In the genomic region with DNA sequence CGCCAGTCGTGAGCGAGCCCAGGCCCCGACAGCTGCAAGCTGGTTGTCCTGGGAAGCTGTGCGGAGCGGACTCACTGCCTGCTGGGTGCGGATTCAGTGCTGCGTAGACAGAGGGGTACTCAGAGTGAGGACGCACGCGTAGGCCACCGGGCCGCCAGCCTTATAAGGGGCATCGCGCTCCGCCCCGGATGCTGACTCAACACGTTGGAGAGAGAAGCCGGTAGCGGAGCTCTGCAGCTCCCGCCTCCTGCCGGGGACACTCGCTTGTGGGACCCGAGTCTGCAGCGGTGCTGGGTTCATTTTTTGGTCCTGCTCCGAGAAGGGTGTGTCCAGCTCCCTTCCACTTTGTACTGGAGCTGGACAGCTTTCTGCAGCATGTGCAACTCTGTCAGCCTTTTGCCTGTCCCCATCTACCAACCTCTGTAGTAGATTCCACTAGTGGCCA, we compare ENCODE assay signal across 8 mouse cellular contexts. TPM values are rescaled to one million over a fixed set of nuclear protein-coding genes. Genes with fewer than 3 reads are reported as not detected.
DNase-seq lines count a peak whose midpoint lies in the region; ATAC-seq and TF ChIP-seq lines count a peak whose summit lies in the region.

TSS of gene Gstp1 (minus strand) at position 198 of the 445 bp plus-strand sequence.

- TF ChIP-seq POLR2A in bone marrow macrophage, adult 2 months (IDR thresholded peaks at IDR 0.05; ENCODE audit: borderline replicate concordance, low read depth, low read length): no peak
- TF ChIP-seq POLR2A in embryonic fibroblast, embryonic 13.5 days (IDR thresholded peaks at IDR 0.05; ENCODE audit: low read depth, low read length): peak; percentile 98
- peak; percentile 77 for TF ChIP-seq POLR2A in spleen, adult 2 months (IDR thresholded peaks at IDR 0.05; ENCODE audit: low read depth, low read length)

- no peaks in the 10 kb centered on the region for H3K27me3 ChIP-seq in limb, embryonic 13.5 days
- H3K27me3 ChIP-seq in midbrain, embryonic 15.5 days (replicated peaks): no peaks in the 10 kb centered on the region
- no peaks in the 10 kb centered on the region for H3K27me3 ChIP-seq in spleen, adult 2 months (ENCODE audit: control insufficient read depth, insufficient read depth, low read length)

- H3K4me3 ChIP-seq in bone marrow macrophage, adult 2 months (ENCODE audit: insufficient read depth, low read length): peak within 1 kb of the TSS; percentile 83
- peak within 1 kb of the TSS; percentile 73 for H3K4me3 ChIP-seq in embryonic fibroblast, embryonic 13.5 days (ENCODE audit: insufficient read depth, low read length)
- H3K4me3 ChIP-seq in limb, embryonic 13.5 days: peak within 1 kb of the TSS; percentile 62
- peak within 1 kb of the TSS; percentile 53 for H3K4me3 ChIP-seq in midbrain, embryonic 15.5 days
- H3K4me3 ChIP-seq in spleen, adult 2 months (ENCODE audit: extremely low read depth, insufficient read depth, insufficient read length): peak within 1 kb of the TSS; percentile 97

- peak; percentile 92 for DNase-seq in A20 (ENCODE audit: low read depth, low spot score)
- peak; percentile 92 for DNase-seq in heart, adult 9 months (ENCODE audit: low spot score in 2 of 2)
- peak; percentile 91 for DNase-seq in kidney, adult 9 months
- peak; percentile 55 to 86 for DNase-seq in spleen, adult 2 months (ENCODE audit: low read depth in 1 of 2, low spot score in 2 of 2)

- H3K9ac ChIP-seq in limb, embryonic 13.5 days: peak within 1 kb of the TSS; percentile 80
- peak within 1 kb of the TSS; percentile 60 for H3K9ac ChIP-seq in midbrain, embryonic 15.5 days

- H3K27ac ChIP-seq in bone marrow macrophage, adult 2 months (ENCODE audit: insufficient read depth, low read depth, low read length): no peak within 1 kb of the TSS
- peak within 1 kb of the TSS; percentile 49; the same call in 1 of the 2 replicates for H3K27ac ChIP-seq in embryonic fibroblast, embryonic 13.5 days (ENCODE audit: insufficient read depth, low read length)
- peak within 1 kb of the TSS; percentile 83 for H3K27ac ChIP-seq in limb, embryonic 13.5 days
- peak within 1 kb of the TSS; percentile 67 for H3K27ac ChIP-seq in midbrain, embryonic 15.5 days
- peak within 1 kb of the TSS; percentile 73 for H3K27ac ChIP-seq in spleen, adult 2 months (ENCODE audit: insufficient read depth, low read length)

- peak; percentile 91 for ATAC-seq in limb, embryonic 13.5 days (ENCODE audit: low FRiP score, low read depth)
- peak; percentile 90 for ATAC-seq in midbrain, embryonic 15.5 days (replicated peaks)

- H3K4me1 ChIP-seq in bone marrow macrophage, adult 2 months (ENCODE audit: control insufficient read depth, insufficient read depth, low read length): peaks cover 9% of the 10 kb centered on the region
- no peaks in the 10 kb centered on the region for H3K4me1 ChIP-seq in embryonic fibroblast, embryonic 13.5 days (ENCODE audit: control insufficient read depth, insufficient read depth, low read length)
- peaks cover 16% of the 10 kb centered on the region for H3K4me1 ChIP-seq in limb, embryonic 13.5 days
- H3K4me1 ChIP-seq in midbrain, embryonic 15.5 days: peaks cover 20% of the 10 kb centered on the region
- no peaks in the 10 kb centered on the region; the same call in 1 of the 2 replicates for H3K4me1 ChIP-seq in spleen, adult 2 months (ENCODE audit: control insufficient read depth, insufficient read depth, insufficient read length)

- H3K4me2 ChIP-seq in limb, embryonic 13.5 days (replicated peaks): peak within 1 kb of the TSS; percentile 77
- peak within 1 kb of the TSS; percentile 77 for H3K4me2 ChIP-seq in midbrain, embryonic 15.5 days

- TF ChIP-seq CTCF in bone marrow macrophage, adult 2 months (IDR thresholded peaks at IDR 0.05; ENCODE audit: low read depth, low read length): no peak
- no peak for TF ChIP-seq CTCF in embryonic fibroblast, embryonic 13.5 days (IDR thresholded peaks at IDR 0.05; ENCODE audit: borderline replicate concordance, insufficient read depth, low read length)
- TF ChIP-seq CTCF in spleen, adult 2 months (IDR thresholded peaks at IDR 0.05; ENCODE audit: extremely low read depth, insufficient read depth, insufficient read length, insufficient replicate concordance): no peak

- no peaks in the 10 kb centered on the region for H3K9me3 ChIP-seq in limb, embryonic 13.5 days
- no peaks in the 10 kb centered on the region for H3K9me3 ChIP-seq in midbrain, embryonic 15.5 days

- H3K36me3 ChIP-seq in limb, embryonic 13.5 days: peaks cover 18% of the 10 kb centered on the region
- H3K36me3 ChIP-seq in midbrain, embryonic 15.5 days (replicated peaks): 0 out of 2 replicates have a peak, but pooled peaks cover 4% of the 10 kb centered on the region
- H3K36me3 ChIP-seq in spleen, adult 2 months (ENCODE audit: control insufficient read depth, insufficient read depth, low read length): no peaks in the 10 kb centered on the region; the same call in 1 of the 2 replicates

- WGBS in limb, embryonic 13.5 days: 0% methylated on average over 26 of the region's 26 CpGs
- WGBS in midbrain, embryonic 15.5 days: under 1% methylated on average over 26 of the region's 26 CpGs
- WGBS in spleen, adult 2 months: 1% methylated on average over 26 of the region's 26 CpGs

RNA-seq across cellular contexts. Expression of gene Gstp1, which starts in this region (rescaled TPM):
- polyA plus RNA-seq in bone marrow macrophage, adult 2 months (2012; ENCODE audit: insufficient read depth, insufficient read length, missing spikeins): 103 and 118 TPM in 2 replicates
- polyA plus RNA-seq in embryonic fibroblast, embryonic 13.5 days (2011; ENCODE audit: insufficient read length, low read depth, missing spikeins): 225 and 296 TPM in 2 replicates
- 573 and 575 TPM in 2 replicates for polyA plus RNA-seq in limb, embryonic 13.5 days (2015; fragmentation: Nextera tagmentation; extraction: Ambion mirVana)
- polyA plus RNA-seq in midbrain, embryonic 15.5 days (2015; fragmentation: Nextera tagmentation; extraction: Ambion mirVana): 513 and 520 TPM in 2 replicates
- 179 and 335 TPM in 2 replicates for polyA plus RNA-seq in spleen, adult 2 months (2012; rRNA removed)
